Mouse (Mus musculus): ENCODE data around the gene Hoxa3. TPM values are rescaled to one million over a fixed set of nuclear protein-coding genes. Genes with fewer than 3 reads are reported as not detected.

The Hoxa3 gene
- total RNA-seq (2021), result not detected
- long read RNA-seq, experiment 1, result 0 reads
- long read RNA-seq, experiment 2, result 0 reads

DNA sequence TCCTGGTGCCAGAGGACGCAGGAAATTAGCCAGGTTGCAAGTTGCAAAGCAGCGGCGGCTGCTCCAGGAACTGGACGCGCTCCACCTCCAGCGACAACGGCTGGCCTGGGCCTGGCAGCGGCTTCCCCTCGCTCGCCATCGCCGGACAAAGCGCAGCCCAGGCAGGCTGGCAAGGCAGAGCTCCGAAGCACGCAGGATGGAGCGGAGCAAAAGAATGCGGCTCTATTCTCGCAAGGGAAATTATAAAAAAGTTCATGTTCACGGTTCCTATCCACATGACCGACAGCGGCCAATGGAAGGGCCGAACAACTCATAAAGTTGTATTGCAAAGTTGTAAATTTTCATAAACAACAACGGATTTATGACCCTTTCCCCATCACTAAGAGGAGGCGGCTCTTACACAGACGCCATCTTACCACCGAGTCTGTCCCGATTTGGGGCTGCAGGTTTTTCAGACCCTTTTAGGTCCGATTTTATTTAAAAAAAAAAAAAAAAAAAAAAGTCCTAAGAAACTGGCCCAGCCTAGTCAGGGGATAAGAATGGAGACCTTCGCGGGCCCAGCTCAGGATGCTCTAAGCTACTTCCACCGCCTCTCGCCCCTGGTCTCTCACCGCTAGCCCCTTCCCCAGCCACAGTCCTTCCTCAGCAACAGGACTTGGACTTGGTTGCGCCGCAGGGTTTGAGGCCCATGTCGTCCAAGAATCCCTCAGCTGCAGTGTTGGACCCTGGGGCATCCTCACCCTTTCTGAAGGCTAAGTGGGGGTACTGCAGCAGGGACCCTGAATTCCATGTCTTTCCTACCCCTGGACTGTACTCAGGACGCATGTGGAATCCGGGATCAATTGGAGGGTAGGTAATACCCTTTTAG is at the start of gene Hoxa3, which contains the start of gene Gm28308:
TSS of gene Hoxa3 (minus strand) at position 218 of the 868 bp plus-strand sequence.
TSS of gene Gm28308 (minus strand) at position 221 of the 868 bp plus-strand sequence.
- DNase-seq (ENCODE audit: low spot score in 2 of 2), result no peak

GRCm38 (mm10) chr6:52262463-52263320 is 49.6 kb upstream of the Hoxa3 start:
- DNase-seq (ENCODE audit: low spot score in 2 of 2), result no peak

DNA sequence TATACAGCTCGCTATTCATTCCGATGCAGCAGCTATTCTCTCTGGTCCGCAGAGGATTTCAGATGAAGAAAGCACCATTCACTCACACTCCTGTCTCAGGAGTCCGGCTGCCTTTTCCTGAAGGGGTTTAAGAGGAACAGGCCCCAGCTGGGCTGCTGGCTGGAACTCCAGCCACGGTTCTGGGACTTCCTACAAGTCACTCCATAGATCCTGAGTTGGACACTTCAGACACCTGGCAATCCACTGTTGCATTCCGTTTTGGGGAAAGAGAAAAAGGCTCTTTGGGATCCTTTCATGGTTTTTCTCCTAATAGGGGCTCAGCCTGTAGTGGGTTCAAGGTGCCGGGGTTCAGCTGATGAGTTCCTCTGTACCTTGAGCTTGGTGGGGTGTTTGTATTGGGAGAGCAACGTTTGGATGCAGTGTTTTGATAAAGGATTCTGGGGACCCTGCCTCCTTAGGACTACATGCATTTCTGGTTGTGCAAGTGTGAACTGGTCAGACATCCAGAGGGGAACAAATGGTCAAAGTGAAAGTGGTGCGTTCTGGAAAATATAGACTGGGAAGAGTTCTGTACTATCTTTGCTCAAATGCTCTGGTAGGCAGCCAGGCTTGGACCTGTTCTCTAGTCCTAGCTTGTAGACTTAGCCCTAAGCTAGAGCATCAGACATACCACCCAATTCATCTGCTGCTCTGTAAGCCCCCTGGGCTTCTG is 48.8 kb upstream of the Hoxa3 start:
- no peak for DNase-seq (ENCODE audit: low spot score in 2 of 2)

GRCm38 (mm10) chr6:52260654-52261575 is 47.8 kb upstream of the Hoxa3 start, which contains the start of gene Hoxa13:
TSS of gene Hoxa13 (minus strand) at chr6:52260880.
- DNase-seq (ENCODE audit: low spot score in 2 of 2), result no peak

DNA sequence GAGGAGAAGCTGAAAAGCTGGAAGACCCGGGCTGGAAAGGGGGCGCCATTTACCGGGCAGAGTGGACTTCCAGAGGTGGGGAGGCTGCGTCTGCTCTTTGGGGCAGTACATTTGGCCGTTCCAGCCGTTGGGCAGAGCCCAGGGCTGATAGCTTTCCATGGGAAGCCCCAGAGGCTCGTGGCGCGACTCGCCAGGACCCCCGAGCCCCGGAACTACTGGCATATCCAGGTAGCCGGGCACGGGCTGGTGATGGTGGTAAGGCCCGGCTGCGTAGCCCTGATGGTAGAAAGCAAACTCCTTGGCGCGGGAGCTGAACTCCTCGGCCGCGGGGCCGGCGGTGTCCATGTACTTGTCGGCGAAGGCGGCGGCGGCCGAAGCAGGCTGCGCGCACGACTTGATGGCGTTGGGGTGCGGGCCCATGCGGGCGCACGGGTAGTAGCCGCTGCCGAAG is 46.7 kb upstream of the Hoxa3 start:
- no peak for DNase-seq (ENCODE audit: low spot score in 2 of 2)

GRCm38 (mm10) chr6:52259081-52259790 is 46.1 kb upstream of the Hoxa3 start:
- DNase-seq (ENCODE audit: low spot score in 2 of 2), result no peak

DNA sequence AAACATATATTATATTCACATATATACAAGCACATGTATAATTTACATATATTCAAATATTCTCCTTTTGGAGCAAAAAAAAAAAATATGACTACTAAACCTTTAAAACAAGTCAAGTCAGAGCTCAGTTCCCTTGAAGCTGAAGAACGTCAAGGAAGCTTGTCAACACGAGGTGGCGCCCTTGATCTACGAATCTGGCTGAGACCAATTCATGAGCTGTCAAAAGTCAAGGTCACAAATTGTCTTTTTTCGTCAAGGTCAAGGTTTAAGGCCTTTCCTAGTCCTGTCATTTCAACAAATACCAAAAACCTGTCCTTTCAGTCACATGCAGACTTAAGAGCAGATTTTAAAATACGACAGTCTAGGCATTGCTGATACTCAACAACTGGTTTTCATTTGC is 43.8 kb upstream of the Hoxa3 start:
- peak; percentile 57 to 82 for DNase-seq (ENCODE audit: low spot score in 2 of 2)

DNA sequence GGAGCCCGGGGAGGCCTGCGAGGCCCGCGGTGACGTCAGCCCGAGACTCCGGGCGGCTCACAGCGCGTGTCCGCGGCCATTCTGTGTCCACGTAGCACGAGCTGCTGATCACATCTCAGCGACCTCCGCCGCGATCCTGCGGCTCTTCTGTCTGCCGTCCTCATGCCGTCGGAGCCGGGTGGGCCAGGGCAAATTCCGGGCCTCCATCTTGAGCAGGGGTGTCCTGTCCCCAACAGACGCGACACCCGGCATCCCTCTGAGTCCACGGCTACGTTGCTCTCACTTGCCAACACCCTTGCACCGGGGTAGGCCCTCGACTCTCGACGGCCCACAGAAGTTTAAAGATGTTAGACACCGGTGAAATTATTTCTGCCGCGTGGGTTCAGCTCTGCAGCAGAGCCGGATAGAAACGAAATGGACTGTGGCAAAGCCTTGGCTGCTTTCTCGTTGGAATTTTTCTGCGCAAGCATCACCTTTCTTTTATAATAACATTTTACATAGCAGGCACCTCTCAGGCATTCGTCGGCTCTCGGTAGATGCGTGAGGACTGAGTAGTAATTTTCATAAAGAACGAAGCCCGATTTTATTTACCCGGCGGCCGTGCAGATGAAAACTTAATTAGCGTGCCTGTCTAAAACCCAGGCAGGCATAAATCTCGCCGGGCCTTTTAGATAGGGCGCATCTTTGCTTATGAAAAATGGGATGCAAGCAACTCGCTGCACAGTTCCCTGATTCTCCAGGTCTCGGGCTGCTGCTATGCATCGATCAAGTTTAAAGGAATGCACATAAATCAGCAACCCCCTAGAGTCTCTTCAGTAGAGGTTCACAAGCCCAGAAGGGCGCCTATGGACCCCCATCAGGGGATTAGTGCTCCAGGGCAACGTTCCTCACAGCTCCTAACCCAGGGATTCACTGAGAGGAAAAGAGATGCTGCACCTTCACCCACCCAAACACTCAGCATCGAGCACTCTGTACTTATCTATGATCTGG is 40.7 kb upstream of the Hoxa3 start:
- no peak for DNase-seq (ENCODE audit: low spot score in 2 of 2)

DNA sequence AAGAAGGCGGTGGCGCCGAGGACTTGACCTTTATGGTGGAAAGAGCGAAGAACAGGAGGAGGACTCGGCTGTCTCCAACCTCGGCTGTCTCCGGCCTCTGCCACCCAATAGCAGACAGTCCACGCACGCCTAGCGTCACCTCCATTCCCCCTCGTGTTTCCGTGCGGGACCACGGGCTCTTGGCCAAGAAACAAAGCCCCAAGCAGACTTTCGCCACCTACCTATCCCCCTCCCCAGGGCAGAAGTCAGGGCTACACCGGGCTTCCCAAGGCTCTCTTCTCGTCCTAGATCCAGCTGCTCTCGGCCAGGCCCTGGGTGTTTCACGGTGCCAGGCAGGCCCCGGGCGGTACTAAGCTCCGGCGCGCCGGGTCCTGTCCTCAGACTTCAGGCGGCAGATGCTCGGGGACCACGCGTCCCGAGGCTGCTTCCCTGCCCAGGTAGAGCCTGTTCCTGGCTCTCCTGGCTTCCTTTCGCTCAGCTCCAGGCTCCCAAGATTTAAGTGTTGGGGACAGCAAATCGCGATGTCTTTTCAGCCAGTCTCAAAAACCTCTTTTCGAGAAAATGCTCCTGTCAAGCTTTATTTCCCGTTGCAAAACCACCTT is 39.7 kb upstream of the Hoxa3 start:
- DNase-seq (ENCODE audit: low spot score in 2 of 2), result no peak

GRCm38 (mm10) chr6:52252016-52252774 is 39.1 kb upstream of the Hoxa3 start:
- DNase-seq (ENCODE audit: low spot score in 2 of 2), result no peak

DNA sequence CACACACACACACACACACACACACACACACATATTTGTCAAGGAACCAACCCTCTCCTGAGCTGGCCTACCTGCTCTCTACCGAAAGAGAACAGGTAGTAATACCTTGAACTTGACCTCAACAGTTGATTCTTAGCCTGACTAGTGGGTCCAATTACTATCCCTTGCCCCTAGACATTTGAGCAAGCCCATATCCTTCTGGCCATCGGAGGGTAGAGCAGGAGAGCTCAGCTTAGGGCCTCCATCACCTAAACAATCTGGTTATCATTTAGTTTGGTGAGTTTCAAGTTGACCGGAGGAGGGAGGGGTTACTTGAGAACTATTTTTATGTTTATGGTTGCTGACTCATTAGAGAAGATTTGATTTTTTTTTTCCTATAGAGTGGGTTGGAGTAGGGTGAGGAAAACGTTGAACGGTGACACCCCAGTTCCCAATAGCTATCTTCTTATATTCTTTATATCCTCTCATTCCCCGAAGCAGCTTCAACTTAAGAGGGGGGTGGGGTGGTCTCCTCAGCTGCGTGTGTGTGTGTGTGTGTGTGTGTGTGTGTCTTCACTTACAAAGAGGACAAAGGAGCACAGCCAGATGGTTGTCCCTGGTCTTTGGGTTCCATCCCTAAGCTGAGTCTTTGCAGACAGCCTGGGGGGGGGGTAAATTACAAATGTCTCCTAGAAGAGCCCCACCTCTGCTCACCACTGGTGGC is 38.2 kb upstream of the Hoxa3 start:
- DNase-seq (ENCODE audit: low spot score in 2 of 2), result no peak

GRCm38 (mm10) chr6:52249826-52250225 is 36.7 kb upstream of the Hoxa3 start:
- no peak for DNase-seq (ENCODE audit: low spot score in 2 of 2)

DNA sequence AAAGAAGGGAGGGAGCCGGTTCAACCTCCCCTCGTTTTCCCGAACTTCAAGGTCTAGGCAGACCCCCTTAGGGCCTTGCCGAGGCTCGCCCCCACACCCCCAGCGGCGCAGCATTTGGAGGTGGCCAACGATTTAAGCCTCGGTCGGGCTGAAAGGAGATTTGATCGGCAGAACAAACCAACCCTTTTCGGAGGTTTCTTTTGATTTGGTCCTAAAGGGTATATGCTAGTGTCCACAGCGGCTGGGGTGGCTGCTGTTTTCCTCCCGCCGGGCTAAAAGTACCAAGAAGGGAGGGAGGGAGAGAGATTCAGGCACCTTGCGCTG is 36.2 kb upstream of the Hoxa3 start:
- no peak for DNase-seq (ENCODE audit: low spot score in 2 of 2)

- DNase-seq (ENCODE audit: low spot score in 2 of 2), result no peak
Observed at GRCm38 (mm10) chr6:52248638-52249414, 35.7 kb upstream of the Hoxa3 start.

DNA sequence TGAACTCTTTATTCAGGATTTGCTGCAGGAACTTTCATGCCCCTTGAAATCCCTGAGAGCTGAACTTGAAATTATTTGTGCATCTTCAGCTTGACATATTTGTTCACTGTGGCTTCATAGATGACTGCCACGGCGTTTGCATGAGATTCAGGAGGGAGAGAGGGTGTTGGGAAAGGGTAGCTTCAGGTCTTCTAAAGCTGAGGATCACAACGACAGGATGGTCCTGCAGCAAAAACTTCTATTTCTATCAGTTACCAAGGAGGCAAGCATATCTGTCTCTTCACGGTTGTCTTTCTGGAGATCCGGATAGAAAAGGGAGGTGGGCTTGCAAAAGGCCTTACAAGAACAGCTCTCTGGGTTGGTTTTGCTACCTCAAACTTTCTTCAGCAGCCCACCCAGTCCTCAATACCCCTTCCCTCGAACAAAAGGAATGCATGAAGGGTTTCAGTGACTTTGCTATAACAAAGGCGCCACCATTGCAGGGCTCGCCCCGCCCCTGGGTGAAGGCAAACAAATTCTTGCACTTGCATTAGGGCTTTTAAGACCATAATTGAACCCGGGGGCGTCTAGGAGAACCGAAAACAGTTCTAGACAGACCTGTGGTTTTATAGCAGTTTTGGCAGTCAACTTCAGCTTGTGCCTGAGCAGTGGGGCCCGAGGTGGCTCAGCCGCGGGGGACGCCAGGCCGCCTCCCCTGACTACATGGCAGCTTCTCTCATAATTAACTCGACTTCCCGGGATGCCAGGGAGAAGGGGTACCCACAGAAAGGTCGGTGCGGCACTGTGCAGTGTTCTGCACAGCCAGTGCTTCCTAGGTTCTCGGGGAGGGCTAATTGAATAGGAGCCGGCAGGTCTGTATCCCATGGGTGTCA is 34.9 kb upstream of the Hoxa3 start:
- DNase-seq (ENCODE audit: low spot score in 2 of 2), result no peak
